Mouse (Mus musculus) megakaryocyte progenitor cell, adult 5-6 weeks (primary cell): Measurements from ENCODE around the gene Prdm16. TPM values are rescaled to one million over a fixed set of nuclear protein-coding genes. Genes with fewer than 3 reads are reported as not detected.

Experiments used
- ATAC-seq: replicated peaks from 2 replicates; pipeline ENCODE4 v1.8.0; 2016; ENCODE audit warnings: mild to moderate bottlenecking, moderate TSS enrichment, inconsistent platforms; ENCODE audit not compliant: poor library complexity
- total RNA-seq, 2 experiments: library from RNA; stranded (forward) in 1 of 2; stranded (reverse) in 1 of 2; fragments of 157-497, 149-512 nt in 1 of 2; fragments of 200-1000 nt in 1 of 2; gene quantifications; 2 replicates each; pipeline versions ENCODE4 v1.2.3 to v1.2.4; 2015 to 2017

Gene Prdm16
- total RNA-seq, 2 experiments from 2014 or later, result 0.79 to 6.2 TPM

GRCm38 (mm10) chr4:154492268-154492667 lies 144.4 kb downstream of the Prdm16 start:
- no peak for ATAC-seq

DNA sequence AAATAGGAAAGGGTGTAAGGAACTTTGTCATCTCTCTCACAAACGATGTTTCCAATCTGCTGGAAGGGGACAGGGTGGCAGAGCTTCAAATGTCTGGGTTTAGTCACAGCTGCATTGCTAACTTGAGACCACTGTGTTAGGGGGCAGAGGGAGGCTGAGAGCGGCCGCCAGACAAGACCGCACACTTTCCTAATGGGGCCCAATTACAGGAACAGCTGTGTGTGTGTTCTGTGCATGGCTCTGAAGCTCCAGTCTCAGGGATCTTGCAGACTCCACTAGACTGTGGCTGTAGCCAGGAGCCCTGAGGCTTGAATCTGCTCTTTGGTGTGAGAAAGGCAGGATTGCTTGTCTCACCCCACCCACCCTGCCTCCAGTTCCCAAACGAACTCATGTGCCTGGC lies 148.6 kb downstream of the Prdm16 start:
- no peak for ATAC-seq

GRCm38 (mm10) chr4:154482695-154483094 lies 154.0 kb downstream of the Prdm16 start:
- ATAC-seq, result no peak

DNA sequence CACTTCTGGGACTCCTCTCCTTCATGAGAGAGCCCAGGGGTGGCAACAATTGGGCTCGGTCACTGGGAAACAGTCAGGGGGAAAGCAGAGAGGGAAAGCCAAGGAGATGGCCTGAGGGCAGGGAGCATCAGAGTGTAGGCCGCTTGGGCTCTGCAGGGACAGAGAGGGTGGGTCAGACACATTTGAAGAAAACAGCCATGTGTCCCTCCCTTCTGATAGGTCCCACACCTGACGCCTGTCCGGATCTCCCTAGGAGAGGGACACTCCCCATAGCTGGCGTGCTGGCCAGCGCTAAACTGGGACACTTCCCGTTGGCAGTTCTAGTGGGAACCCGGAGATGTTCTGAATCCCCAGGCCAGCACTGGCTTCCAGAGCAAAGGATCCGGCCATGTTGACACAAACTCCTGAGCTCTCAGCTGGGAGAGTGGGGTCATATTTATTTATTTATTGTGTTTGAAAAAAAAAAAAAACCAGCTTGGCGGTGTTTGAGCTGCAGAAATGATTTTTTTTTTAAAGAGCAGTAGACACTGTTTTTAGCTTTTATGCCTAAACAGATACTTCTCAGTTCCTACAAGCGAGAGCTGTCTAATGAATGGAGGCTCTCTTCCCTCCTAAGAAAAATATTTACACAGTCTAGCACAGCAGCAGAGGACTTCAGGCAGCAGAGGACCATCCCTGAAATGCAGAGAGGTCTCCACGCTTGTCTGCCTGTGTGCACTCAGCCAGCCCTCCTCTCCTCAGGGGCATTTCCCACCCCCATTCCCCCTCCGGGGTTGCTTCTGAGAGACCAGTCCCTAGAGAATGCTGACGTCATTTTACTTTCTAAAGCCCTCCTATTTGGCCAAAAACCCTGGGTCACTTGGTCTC lies 154.7 kb downstream of the Prdm16 start:
- ATAC-seq, result no peak

GRCm38 (mm10) chr4:154480544-154481260 lies 156.0 kb downstream of the Prdm16 start:
- no peak for ATAC-seq

DNA sequence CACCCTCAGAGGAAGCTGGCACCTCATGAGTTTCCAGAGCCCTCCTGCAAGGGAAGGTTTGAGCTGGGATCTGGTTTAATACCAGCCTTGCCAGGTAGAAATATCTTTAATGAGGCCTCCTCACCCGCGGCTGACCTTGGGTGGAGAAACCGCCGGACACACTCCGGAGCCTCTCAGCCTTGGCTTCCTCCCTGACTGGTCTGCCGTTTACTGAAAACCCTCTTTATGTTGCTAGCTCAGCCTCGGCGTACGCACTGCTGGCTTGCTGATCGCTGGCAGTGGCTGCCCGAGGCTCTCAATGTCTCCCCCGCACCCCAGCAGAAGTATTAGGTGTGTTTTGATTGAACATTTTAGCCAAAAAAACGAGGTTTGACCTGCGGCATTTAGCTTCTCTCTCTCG lies 156.5 kb downstream of the Prdm16 start:
- ATAC-seq, result no peak

GRCm38 (mm10) chr4:154478933-154479613 lies 157.6 kb downstream of the Prdm16 start:
- ATAC-seq, result no peak

DNA sequence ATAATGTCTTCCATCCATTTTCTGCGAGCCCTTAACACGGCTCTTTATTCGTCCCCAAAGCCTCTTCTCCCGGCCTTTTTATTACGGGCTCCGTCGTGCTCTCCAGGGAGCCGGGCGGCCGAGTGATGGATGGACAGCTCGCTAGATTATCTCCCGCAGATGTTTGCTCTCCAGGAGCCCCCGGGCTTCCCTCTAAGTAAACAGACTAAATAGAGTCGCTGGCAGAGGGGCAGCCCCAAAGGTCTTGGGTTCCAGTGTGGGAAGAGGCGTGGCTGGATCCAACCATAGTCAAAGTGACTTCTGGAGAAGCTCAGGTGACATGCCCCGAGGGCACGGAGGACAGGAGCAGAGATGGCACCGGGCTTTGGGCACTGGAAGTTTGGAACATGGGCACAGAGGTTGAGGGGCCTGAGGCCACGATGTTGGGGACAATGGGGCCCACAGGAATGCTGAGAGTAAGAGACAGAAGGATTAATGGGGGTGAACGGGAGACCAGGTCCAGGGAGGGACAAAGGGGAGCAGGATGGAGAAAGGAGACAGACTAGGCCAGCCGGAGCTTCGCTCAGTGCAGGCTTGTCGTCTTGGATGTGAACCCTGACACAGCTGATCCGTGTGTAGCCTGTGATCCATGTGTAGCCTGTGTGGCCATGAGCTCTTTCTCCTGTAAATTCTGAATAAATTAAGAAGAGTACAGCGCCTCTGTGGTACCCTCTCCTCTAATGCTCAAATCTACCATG lies 162.9 kb downstream of the Prdm16 start:
- ATAC-seq, result no peak

- no peak for ATAC-seq
Measured at GRCm38 (mm10) chr4:154472569-154472968, 164.1 kb downstream of the Prdm16 start.

DNA sequence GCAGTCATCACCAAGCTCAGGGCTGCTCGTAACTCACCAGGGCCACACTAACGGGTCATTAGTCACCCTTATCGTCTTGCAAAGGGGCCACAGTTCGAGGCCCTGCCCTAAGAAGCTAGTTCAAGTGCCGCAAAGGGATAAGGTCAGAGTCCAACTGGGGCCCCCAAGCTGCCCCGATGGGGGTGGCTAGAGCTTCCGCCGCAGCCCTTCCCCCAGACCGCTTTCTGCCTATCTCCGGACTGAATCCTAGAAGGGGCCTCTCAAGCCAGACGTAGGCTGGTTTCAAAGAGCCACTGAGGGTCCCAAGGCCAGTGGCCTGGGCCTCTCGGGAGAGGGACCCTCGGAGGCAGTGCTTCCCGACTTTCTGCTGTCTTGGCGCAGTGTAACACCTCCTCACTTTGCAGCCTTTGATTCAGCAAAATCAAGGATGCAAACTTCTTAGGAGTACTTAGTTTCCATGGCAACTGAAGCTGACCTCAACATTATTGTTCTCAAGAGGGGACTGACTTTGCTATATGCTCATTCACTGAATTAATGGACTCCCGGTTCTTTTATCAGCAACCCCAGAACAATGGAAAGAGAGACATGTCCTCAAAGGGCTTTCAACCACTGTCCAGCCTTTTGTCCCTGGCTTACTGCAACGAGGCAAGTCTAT lies 165.1 kb downstream of the Prdm16 start:
- no peak for ATAC-seq

DNA sequence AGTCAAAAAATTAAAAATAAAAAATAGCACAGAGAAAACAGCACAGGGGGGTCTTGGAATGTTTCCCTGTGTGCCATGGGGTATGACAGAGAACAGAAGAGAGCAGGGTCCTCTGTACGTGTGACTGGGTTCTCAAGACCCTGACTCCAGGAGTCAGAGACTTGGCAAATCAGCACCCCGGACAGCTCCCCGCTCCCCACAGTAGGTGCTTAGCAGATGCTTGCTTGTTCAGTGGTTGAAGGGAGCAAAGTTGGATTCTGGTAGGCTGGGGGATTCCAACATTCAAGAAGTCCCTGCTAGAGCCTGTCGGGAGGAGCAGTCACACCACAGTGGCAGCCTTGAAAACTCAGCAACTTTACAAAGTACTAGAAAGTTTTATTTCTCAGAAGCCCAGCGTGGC lies 170.4 kb downstream of the Prdm16 start:
- ATAC-seq, result peak; percentile 46; the same call in 1 of the 2 replicates

- no peak for ATAC-seq
Measured at GRCm38 (mm10) chr4:154465123-154465522, 171.6 kb downstream of the Prdm16 start.

- no peak for ATAC-seq
Measured at GRCm38 (mm10) chr4:154460021-154460420, 176.7 kb downstream of the Prdm16 start.

GRCm38 (mm10) chr4:154457756-154458155 lies 178.9 kb downstream of the Prdm16 start:
- ATAC-seq, result no peak

DNA sequence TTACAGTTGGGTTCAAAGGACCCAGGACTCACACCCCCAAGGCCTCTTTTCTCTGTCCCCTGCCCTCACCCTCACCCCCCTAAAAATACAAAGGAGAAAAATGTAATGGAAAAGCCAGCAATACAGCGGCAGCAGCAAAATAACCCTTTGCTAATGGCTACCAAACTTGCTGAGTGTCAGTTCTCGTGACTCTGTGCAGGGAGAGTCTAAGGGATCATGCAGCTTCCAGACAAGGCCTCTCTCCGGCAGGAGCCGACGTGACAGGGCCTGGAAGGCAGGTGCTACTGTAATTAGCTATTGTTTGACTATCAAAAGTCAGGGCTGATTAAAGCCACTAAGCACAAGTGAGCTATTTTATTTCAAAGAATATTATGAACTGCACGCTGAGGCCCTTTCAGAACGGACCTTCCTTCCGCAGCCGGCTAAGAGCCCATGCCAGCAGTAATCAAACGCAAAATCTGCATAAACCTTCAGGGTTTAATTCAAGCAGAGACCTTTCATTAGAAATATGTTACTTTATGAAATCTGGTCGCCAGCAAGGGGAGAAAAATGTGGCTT lies 180.3 kb downstream of the Prdm16 start:
- no peak for ATAC-seq

DNA sequence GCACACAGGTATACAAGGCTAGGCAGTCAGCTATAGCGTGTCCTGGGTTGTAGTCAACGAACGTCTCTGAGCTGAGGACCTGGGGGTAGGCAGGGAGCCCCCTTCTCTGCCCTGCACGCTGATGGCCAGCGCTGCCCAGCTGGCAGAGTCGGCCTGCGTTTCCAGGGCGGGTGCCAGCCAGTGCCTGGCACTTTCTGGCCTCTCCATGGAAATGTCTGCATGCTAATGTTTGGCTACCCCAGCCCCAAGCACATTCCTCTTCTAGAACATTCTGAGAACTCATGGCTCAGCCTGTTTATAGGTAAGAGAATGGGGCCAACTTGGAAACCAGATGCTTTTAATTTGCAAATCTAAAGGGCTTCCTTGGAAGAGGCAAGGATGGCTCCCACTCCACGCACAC lies 186.2 kb downstream of the Prdm16 start:
- no peak for ATAC-seq

- ATAC-seq, result no peak
Measured at GRCm38 (mm10) chr4:154450036-154450435, 186.6 kb downstream of the Prdm16 start.

- ATAC-seq, result peak; percentile 82
Measured at GRCm38 (mm10) chr4:154449343-154449742, 187.3 kb downstream of the Prdm16 start.

- no peak for ATAC-seq
Measured at GRCm38 (mm10) chr4:154445721-154446120, 191.0 kb downstream of the Prdm16 start.
